Mouse (Mus musculus) c-Kit-negative CD71-positive TER-119-positive erythroid progenitor cells, embryonic 14.5 days (primary cell): ENCODE measurements at regions not wholly inside any gene's neighbourhood (a gene's known extent, or its start where the extent isn't known, plus 50 kb on each side); places are given as distances from the start of the nearest gene placed in this dataset.

Experiments
- DNase-seq: peaks from one replicate; pipeline ENCODE4 v3.0.0-alpha.2; 2013; ENCODE audit warnings: low read depth, low spot score

DNA sequence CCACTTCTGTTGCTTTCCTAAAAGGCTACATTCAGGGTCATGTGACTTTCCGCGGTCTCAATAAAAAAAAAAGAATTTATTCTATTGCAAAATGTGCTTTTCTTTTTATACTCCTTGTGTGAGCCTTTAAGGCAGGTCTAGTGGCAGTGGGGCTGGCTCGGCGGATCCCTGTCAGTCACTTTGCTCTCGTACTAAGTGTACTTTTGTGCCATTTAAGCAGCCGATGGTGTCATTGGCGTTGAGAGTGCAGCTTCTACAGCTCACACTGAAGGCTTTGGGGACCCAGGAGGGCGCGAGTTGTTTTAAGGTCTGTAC lies 313.1 kb downstream of the Mtx2 start:
- DNase-seq = no peak

DNA sequence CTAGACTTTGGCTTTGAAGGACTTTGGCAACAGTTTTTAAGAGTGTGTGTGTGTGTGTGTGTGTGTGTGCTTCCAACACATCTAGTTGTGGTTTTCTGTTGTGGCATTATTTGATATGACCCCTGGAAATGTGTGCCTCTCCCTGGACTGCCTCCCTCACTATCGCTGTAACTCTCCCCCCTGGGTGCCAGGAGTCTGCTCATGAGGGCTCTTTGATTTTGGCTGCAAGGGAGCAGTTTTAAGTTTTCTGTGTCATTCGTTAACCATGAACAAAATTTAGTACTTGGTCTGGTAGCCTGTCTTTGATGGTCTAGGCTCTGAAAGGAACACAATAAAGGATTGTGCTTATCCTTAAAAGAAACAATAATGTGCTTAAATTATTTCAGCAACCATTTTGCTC lies 313.9 kb downstream of the Mtx2 start:
- DNase-seq = no peak

DNA sequence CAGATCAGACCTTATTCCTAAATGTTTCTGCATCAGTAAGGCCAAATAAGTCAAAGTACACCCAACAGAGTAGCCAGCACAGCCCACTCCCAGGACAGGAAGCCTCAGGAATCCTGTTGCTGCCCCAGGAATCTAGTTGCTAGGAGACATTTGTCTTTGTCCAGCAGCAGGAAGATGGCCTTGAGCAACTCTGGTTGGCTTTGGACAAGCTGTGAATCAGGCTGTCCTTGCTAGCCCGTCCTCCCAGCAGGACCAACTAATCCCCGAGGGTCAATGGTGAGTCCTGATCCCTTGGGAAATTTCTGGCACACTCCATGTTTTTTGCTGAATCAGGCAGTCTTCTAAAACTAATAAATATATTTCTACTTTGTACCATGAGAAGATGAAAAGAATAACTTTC lies 317.1 kb downstream of the Mtx2 start:
- DNase-seq = no peak

DNA sequence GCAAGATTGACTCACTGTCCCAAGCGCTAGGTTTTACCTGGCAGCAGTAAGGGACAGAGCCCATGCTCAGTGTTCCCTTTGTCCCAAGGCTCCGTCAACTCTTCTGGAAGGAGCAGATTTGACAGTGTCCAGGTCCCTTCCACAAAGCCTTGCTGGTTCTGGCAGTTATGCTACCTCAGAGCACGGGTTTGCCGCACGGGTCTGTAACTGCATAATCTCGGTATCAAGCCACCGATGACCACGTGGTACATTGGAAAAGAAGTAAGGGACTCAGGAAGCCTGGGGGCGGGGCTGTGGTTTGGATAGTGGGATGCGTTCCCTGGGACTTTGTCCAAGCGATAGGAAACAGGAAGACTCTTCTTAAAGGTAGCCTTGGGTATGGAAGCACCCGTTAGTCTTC lies 319.3 kb downstream of the Mtx2 start:
- DNase-seq = no peak

DNA sequence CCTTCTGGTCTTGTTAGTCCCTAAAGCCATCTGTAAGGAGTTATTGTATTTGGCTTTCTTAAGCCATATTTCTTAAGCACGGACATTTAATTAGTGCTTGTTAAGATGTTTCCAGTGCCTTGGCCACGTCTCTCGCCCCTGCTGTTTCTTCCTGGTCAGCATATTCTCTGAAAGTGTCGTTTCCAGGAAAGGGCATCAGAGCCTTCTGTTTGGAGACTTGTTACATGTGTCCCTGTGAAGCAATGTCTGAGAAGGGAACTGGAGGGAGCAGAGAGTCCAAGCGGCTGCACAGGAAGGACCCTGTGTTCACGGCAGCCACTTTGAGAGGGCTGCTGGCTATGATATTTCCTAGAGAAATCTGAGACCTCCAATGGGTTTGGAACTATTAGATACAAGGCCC lies 320.7 kb downstream of the Mtx2 start:
- DNase-seq = no peak

DNA sequence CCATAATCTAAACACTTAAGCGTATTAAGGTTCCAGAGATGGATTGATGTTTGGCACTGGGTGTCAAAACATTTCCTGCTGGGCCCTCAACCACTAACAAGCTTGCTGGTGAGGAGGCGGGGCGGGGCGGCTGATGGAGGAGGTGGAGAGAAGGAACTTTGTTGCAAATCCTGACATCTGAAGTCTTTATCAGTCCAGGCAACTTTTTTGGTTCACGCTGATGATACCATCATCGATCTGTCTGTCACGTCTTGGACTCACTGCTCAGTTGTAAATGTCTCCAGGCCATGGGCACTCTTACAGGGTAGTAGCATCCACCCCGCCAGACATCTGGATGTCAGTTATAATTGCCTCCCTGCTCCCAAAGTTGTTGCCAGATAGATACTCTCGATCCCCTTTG lies 321.8 kb downstream of the Mtx2 start:
- no peak for DNase-seq

DNA sequence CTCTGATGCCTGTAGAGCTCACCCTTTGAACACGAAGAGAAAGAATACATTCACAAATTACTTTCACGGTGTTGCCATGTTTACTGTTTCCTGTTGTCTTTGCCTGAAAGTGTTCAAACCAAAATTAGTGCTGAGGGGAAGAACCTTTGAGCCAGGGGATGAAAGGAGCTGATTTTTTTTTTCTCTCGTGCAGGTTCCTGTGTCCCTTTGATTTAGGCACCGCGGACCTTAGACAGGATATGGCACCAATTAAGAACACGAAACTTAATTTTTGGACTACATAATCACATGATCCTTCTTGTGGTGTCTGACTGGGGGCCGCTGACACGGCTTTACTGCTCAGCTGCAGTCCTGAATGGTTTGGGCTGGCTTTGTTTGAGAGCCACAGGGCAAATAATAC lies 322.4 kb downstream of the Mtx2 start:
- DNase-seq = no peak

DNA sequence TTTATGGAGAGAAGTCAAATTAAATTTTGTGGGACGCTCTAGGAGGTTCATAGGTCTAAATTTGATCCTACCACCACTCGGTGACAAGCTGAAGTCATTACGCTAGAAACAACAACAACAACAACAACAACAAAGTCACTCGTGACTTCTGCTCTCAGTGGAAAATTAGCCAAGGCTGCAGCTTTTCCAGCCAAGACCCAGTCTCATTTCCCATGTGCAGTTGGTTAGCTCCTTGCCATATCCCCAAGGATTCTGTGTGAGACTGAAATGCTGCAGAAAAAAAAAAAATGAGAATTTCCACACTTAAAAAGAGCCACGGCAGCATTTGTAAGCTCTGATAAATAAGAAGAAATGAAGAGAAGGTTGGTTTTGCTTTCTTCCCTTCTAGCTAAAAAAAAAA lies 323.4 kb downstream of the Mtx2 start:
- no peak for DNase-seq

DNA sequence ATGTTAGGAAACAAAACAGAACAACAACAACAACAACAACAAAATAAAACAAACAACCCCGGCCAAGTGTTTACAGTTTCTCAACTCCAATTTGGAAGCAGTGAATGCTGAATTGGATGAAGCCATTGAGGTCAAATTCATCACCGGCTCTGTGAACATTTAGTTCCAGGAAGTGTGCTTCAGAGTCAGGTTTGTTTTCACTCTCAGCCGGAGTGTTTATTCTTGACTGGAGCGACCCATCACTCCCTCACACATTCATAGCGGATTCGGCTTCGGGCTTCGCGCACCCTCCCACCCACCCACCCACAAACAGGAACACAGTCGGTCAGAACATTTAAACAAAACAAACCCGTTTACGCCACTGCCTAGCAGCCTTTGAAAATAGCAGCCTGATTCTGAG lies 324.0 kb downstream of the Mtx2 start:
- DNase-seq = no peak

DNA sequence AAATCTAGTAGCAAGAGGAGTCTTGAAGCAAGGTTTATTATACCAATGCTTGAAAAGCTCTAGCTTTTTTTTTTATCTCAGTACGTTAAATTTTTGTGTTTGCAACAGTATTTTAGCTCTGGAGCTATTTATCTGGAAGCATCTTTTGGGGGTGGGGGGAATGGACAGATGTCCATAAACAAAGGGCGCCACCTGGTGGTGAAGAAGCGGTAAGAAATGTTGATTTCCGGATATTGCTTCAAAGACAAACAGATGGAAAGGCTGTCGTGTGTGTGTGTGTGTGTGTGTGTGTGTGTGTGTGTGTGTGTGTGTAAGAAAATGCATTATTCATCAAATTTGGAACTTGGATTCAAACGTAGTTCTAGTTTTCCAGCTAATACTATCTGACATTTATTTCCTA lies 325.4 kb downstream of the Mtx2 start:
- DNase-seq = peak; percentile 17

DNA sequence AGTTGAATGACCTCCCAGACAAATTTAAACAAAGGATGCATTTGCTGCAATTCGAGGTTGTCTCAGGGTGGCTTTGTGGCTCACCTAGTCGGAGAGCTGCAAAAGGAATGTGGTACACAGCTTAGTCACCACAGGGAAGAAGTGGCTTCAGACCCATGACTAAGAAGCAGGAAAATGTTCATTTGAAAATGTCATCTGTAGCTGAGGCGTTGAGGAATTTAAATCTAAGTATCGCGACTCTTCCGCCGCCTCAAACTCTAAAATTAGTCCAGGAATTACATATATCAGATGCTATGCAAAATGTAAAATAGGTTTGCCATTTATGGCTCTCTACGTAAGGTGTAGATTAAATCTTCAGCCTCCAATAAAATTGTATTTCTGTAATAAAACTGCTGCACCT lies 325.9 kb downstream of the Mtx2 start:
- no peak for DNase-seq

DNA sequence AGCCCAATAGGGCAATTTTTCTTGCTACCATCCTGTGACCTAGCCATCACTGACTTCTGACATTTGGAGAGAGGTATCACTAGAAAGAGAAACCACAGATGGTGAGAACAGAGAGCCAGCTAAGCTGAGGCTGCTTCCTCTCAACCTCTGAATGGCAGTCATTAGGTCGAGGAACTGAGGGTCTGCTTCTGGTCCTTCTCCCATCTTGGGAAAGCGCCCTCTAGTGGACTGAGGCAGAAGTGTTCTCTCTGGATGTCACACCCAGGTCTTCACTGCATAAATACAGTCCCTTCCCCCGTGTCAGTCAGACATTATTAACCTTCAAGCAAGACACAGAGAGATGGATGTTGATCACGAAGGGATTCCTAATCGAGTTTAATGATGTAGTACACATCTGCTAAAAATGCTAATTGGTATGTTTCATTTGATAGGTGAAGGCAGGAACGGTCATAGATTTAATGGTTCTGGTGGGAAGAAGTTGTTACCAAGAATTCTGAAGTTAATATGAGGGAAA lies 326.9 kb downstream of the Mtx2 start:
- DNase-seq = peak; percentile 13

DNA sequence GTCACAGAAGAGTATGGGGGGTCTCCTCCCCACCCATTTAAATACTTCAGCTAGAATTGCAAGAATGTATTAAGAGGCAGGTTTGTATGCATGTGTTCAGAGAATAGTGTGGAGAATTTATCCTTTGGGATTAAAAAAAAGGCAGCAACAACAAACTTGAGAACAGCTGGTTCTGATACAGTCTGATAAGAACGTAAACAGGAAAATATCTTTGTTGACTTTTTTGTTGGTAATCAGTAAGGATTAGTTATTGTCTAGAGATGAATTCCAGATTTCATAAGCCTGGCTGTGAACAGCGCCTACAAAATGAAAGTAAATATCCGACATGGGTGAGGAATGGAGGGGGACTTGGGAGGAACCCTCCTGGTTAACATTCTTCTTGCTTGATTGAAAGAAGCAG lies 328.8 kb downstream of the Mtx2 start:
- DNase-seq = no peak

DNA sequence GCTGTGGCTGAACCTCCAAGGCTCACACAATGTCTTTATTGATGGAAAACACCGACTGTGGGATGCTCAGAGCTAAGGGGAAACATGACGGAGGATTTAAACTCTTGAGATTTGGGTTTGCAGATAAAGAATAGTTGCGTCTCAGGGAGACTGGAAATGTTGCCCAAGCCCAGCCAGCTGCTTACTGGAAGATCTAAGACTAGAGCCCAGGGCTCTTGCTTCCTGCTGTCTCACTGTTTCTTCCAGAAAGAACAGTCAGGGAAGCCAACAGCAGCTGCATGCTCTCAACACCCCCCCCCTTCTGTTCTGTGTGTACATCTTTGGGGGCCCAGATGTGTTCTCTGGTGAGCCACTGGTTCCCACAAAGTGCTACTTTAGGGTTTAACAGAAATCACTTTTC lies 333.0 kb downstream of the Mtx2 start:
- no peak for DNase-seq

DNA sequence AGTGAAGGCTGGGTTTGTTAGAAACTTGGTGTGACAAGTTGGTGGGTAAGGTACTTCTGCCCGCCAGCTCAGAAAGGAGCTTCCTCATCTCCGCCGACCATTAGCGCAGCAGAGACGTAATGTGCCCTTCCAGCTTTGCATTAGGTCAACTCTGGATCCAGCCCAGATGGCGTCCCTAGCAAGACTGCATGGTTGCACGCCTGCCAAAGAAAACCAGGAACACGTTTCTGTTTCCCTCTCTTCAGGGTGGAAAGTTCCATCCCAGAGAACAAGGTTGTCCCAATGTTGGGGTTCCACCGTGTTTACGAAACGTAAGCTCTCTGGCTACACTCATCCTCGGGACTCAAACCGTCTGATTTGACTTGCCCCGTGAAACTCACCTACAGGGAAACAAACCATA lies 335.5 kb downstream of the Mtx2 start:
- DNase-seq = no peak

DNA sequence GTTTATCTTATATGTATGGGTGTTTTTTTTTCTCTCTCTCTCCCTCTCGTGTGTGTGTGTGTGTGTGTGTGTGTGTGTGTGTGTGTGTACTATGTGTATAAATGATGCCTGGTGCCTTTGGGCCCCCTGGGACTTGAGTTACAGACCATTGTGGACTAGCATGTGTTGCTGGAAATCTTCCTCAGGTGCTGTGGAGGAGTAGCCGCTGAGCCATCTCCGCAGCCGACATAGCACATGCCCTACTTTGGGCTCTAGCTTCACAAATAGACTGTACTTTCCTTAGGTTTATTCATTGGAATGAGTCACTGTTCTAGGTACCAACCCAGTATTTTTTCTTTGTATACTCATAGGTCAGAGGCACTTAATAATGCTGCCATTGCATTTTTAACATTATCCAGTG lies 339.4 kb downstream of the Mtx2 start:
- no peak for DNase-seq

DNA sequence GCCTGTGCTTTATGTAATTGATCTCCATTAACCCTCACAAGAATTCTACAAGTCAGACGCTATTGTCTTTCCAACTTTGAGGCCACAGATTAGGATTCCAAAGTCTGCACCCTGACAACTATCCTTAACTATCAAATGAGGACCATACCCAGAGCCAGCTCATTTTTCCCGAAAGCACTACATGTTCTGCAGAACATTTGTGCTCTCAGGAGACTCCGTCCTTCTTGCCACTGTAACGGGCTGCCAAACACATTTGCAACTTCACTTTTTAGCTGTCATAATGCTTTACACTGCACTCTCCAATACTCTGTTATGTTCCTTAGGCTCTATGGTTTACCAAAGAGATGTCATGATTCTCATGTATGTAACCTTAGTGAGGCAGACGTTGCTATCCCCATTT lies 350.7 kb downstream of the Mtx2 start:
- DNase-seq = no peak

DNA sequence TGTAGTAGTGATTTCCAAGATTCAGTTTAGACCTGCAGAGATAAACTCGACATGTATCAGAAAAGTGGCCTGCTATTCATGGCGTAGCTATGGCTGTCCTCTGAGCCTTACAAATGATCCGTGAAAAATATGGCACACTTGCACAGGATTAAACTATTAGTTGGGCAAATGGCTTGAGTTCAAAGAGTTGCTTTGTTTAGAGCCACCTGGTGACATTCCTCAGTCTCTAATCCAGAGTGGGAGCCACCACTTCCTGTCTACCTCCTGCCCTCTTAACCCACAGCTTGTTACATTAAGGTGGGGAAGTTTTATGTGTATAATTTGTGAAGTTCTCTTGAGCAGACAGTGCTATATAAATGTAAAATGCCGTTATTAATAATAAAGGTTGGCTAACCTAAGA lies 357.7 kb downstream of the Mtx2 start:
- no peak for DNase-seq

DNA sequence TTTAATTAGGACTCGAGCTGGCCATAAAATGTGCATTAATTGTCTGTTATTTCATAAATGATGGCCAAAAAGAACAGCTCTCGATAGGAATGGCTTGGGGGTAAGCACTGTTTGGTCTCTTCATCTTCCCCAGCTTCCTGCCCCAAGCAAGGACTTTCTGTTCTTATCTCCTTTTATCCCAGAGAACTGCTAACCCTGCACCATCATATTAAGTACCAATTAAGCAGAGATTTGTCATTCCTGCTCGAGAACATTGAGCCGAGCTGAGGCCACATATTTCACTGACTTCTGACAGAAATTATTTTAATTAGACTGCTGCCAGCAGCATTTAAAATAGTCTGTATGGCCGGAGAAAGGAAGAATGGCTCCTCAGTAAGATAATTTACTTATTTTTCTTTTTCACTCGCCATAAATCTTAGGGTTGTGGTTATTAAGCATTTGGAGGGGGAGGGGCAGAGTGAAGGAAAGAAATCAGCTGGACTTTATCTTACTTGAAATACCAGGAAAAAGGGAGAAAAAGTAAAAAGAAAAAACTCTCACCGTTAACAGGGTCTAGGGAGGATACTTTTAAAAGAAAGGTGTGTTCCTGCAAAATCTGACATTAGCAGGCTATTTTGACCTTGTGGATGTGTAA lies 377.1 kb downstream of the Mtx2 start:
- no peak for DNase-seq

DNA sequence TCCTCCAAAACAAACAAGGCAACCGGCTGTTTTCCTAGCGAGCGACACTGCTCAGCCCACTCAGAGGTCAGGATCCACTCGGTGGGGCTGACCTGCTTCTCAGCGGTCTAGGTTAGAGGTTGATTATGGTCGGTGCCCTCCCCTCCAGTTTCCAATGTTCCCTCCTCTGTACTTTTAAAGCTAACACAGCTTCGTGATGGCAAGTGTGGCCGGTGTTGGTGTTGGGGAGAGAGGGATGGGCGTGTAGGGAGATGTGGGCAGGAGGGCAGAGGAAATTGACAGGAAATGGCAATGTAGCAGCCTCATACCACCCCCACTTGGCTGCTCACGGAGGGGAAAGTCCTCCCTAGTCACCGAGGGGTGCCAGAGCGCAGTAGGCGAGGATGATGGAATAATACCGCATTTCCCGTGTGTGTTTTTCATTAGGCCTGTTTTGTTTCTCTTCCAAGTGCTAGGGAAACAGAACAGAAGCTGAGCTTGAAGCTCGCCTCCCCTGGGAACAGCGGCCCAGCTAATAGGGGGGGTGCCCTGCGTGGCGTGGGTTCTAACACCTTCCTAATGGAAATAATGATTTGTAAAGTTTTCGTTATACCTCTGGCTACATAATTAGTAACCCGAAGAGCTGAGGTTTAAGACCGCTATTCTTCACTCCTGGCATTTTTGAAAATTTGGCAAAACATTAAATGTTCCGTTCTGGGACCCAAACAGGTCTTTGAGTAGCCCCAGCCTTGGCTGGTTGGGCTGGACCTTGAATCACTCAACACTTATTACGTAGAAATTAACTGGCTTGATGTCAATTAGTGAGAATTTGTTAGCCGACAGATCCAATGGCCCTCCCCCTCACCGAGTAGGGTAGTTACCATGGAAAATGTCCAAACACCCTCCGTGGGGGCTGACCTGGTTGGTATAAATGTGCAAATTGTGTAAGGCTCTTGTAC lies 383.5 kb downstream of the Mtx2 start:
- DNase-seq = no peak

DNA sequence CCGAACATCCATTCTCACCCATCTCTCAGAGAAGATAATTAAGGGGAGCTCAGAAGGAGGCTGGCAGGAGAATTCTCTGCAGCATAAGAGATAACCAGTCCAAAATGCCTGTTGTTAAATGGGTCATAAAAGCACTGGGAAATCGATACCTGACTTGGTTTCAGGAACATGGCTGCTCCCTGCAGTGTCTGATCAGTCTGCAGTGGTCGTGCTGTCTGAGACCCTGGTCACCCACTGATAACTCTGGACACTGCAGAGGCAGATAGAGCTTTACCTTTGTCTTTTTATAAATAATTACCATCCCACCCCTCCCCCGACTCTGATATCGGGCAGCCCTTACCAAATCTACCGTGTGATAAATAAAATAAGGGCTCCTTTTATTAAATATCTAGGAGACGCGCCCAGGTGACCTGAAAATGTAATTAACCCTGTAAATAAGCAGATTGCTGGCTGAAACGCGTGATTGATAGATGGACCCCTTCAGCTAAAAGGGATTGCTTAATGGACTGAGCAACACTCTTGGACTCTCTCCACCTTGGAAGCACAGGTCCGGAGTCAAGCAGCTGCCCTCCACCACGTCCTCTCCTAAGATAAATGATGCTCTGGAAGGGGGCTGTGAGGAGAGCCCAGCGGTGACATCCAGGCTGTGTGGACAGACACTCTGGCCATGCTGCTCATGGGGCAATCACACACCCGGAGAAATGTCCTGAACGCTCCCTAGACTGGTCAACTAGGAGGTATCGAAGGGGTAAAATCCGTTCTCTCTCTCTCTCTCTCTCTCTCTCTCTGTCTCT lies 384.4 kb downstream of the Mtx2 start:
- DNase-seq = no peak

DNA sequence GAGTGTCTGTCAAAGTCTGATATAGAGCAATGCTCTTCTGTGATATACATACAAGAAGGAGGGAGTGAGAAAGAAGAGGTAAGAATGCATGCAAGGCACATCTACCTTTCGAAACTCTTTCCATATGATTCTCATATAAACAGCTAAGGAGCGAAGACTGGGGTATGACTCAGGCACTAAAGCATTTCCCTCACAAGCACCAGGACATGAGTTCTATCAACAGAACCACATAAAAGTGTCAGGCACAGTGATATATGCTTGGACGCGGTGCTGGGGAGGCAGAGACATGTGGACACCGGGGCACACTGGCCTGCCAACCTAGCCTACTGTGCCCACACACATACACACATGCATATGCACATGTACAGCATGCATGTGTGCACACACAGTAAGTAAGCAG lies 391.3 kb downstream of the Mtx2 start:
- DNase-seq = no peak
